Mouse (Mus musculus) gastrocnemius, postnatal 14 days (tissue): ENCODE measurements around the gene Fam168a. TPM values are rescaled to one million over a fixed set of nuclear protein-coding genes. Genes with fewer than 3 reads are reported as not detected.
"Not testable (repeated sequence)": the region's sequence is repeated elsewhere in the genome, so short reads cannot be mapped to it uniquely, and the experiment has no call there.

Experiments used
- DNase-seq: peaks from one replicate; pipeline ENCODE4 v3.0.0; 2021; ENCODE audit warnings: mixed read lengths
- intact Hi-C: fragments of 180-260 bp; cut with DNase I; formaldehyde crosslinking; loops from one replicate; pipeline ENCODE4 v1.15.1; 2025; ENCODE audit warnings: low total_unique reads
- total RNA-seq, 2 experiments: library from RNA; stranded (reverse); gene quantifications; 2 replicates each; pipeline ENCODE4 v1.2.3; 2021

The Fam168a gene
- total RNA-seq, 2 experiments from 2014 or later = 40.1 to 44.0 TPM

GRCm38 (mm10) chr7:100833859-100834258 lies 127.4 kb downstream of the Fam168a start:
- intact Hi-C loops = no loop called here
- DNase-seq = no peak

GRCm38 (mm10) chr7:100835168-100835567 lies 128.7 kb downstream of the Fam168a start:
- intact Hi-C loops = no loop called here
- no peak for DNase-seq

- intact Hi-C loops = no loop called here
- no peak for DNase-seq
Observed at GRCm38 (mm10) chr7:100835711-100836110, 129.3 kb downstream of the Fam168a start.

GRCm38 (mm10) chr7:100836657-100837056 lies 130.2 kb downstream of the Fam168a start:
- intact Hi-C loops = no loop called here
- no peak for DNase-seq

- intact Hi-C loops = no loop called here
Observed at GRCm38 (mm10) chr7:100837701-100838100, 131.3 kb downstream of the Fam168a start.

GRCm38 (mm10) chr7:100839632-100840402 lies 133.4 kb downstream of the Fam168a start:
- intact Hi-C loops = no loop called here
- DNase-seq = no peak

More at GRCm38 (mm10) chr7:100837701-100838100, 131.3 kb downstream of the Fam168a start:
- no peak for DNase-seq

GRCm38 (mm10) chr7:100840906-100841305 lies 134.5 kb downstream of the Fam168a start:
- intact Hi-C loops = no loop called here
- no peak for DNase-seq

- DNase-seq = no peak
- intact Hi-C loops = no loop called here
Observed at GRCm38 (mm10) chr7:100841608-100842007, 135.2 kb downstream of the Fam168a start.

GRCm38 (mm10) chr7:100842175-100842574 lies 135.7 kb downstream of the Fam168a start:
- DNase-seq = no peak
- intact Hi-C loops = no loop called here

- no peak for DNase-seq
- intact Hi-C loops = no loop called here
Observed at GRCm38 (mm10) chr7:100843866-100844265, 137.4 kb downstream of the Fam168a start.

- DNase-seq = no peak
- intact Hi-C loops = loop anchor here (5.0 kb wide), 1 partner anchor 43 kb away; no protein-coding TSS in a partner anchor
Observed at GRCm38 (mm10) chr7:100844385-100845025, 138.1 kb downstream of the Fam168a start.

GRCm38 (mm10) chr7:100845026-100845400 lies 138.6 kb downstream of the Fam168a start:
- intact Hi-C loops = loop anchor here (5.0 kb wide), 1 partner anchor 42 kb away; no protein-coding TSS in a partner anchor
- DNase-seq = no peak

GRCm38 (mm10) chr7:100845412-100845811 lies 139.0 kb downstream of the Fam168a start:
- intact Hi-C loops = loop anchor here (5.0 kb wide), 1 partner anchor 42 kb away; no protein-coding TSS in a partner anchor
- peak; percentile 40 for DNase-seq

- intact Hi-C loops = loop anchor here (5.0 kb wide), 1 partner anchor 41 kb away; no protein-coding TSS in a partner anchor
- not testable (repeated sequence) for DNase-seq
Observed at GRCm38 (mm10) chr7:100846033-100846432, 139.6 kb downstream of the Fam168a start.

GRCm38 (mm10) chr7:100847131-100847530 lies 140.7 kb downstream of the Fam168a start:
- no peak for DNase-seq
- intact Hi-C loops = loop anchor here (5.0 kb wide), 1 partner anchor 40 kb away; no protein-coding TSS in a partner anchor

- intact Hi-C loops = loop anchor here (2.0 to 5.0 kb wide), 2 partner anchors 18 to 39 kb away; no protein-coding TSS in a partner anchor
- DNase-seq = peak; percentile 70
Observed at GRCm38 (mm10) chr7:100848744-100849143, 142.3 kb downstream of the Fam168a start.

- DNase-seq = no peak
- intact Hi-C loops = loop anchor here (2.0 to 5.0 kb wide), 2 partner anchors 17 to 38 kb away; no protein-coding TSS in a partner anchor
Observed at GRCm38 (mm10) chr7:100849508-100849907, 143.1 kb downstream of the Fam168a start.

GRCm38 (mm10) chr7:100851481-100852356 lies 145.3 kb downstream of the Fam168a start:
- intact Hi-C loops = no loop called here
- peak; percentile 40 for DNase-seq

GRCm38 (mm10) chr7:100853396-100853795 lies 147.0 kb downstream of the Fam168a start:
- intact Hi-C loops = no loop called here
- no peak for DNase-seq
